Mouse (Mus musculus) spleen, adult 2 months (tissue): ENCODE results near the gene Isoc2b. TPM values are rescaled to one million over a fixed set of nuclear protein-coding genes. Genes with fewer than 3 reads are reported as not detected.
"Not testable (repeated sequence)": the region's sequence is repeated elsewhere in the genome, so short reads cannot be mapped to it uniquely, and the experiment has no call there.

Experiments
- DNase-seq, 2 experiments: peaks; one replicate each; pipeline versions ENCODE4 v3.0.0 to v3.0.0-alpha.2; 2012 to 2021; ENCODE audit warnings: low spot score in 2 of 2, low read depth in 1 of 2
- H3K27ac ChIP-seq: fragments of 200-500 bp; 2 replicates; pipeline ENCODE4 v1.5.1; 2012; ENCODE audit warnings: low read length, inconsistent platforms; ENCODE audit not compliant: insufficient read depth
- H3K27me3 ChIP-seq: fragments of 200-500 bp; 2 replicates; pipeline ENCODE4 v1.6.1; 2012; ENCODE audit warnings: mild to moderate bottlenecking, moderate library complexity, low read length, inconsistent platforms; ENCODE audit not compliant: control insufficient read depth, insufficient read depth
- H3K36me3 ChIP-seq: fragments of 200-500 bp; 2 replicates; pipeline ENCODE4 v1.6.1; 2012; ENCODE audit warnings: mild to moderate bottlenecking, low read length, inconsistent platforms; ENCODE audit not compliant: control insufficient read depth, insufficient read depth
- H3K4me1 ChIP-seq: fragments of 200-500 bp; 2 replicates; pipeline ENCODE4 v1.6.1; 2011; ENCODE audit warnings: inconsistent platforms; ENCODE audit not compliant: control insufficient read depth, insufficient read depth, insufficient read length
- H3K4me3 ChIP-seq: fragments of 200-500 bp; 2 replicates; pipeline ENCODE4 v1.5.1; 2011; ENCODE audit warnings: mild to moderate bottlenecking, inconsistent platforms; ENCODE audit not compliant: insufficient read depth, insufficient read length; ENCODE audit errors: extremely low read depth
- CTCF ChIP-seq: fragments of 200-500 bp; IDR thresholded peaks from 2 replicates; pipeline ENCODE4 v1.5.1; 2011; ENCODE audit warnings: mild to moderate bottlenecking, inconsistent platforms; ENCODE audit not compliant: insufficient read depth, insufficient read length, insufficient replicate concordance; ENCODE audit errors: extremely low read depth
- POLR2A ChIP-seq: fragments of 200-500 bp; IDR thresholded peaks from 2 replicates; pipeline ENCODE4 v1.6.1; 2011; ENCODE audit warnings: low read depth, low read length, inconsistent platforms
- WGBS: fragments of 180-500 bp; shearing (Covaris S2); methylation state at CpG from one replicate; pipeline ENCODE4 v1.1.7; 2018; 5-methylcytosine and 5-hydroxymethylcytosine counted together
- polyA plus RNA-seq: library from polyadenylated mRNA; depleted of rRNA; stranded (reverse); fragments of >200 nt; gene quantifications from 2 replicates; pipeline ENCODE4 v1.2.3, GENCODE M21; 2012

Isoc2b gene
- polyA plus RNA-seq, 1 experiment = 7.2 TPM

DNA sequence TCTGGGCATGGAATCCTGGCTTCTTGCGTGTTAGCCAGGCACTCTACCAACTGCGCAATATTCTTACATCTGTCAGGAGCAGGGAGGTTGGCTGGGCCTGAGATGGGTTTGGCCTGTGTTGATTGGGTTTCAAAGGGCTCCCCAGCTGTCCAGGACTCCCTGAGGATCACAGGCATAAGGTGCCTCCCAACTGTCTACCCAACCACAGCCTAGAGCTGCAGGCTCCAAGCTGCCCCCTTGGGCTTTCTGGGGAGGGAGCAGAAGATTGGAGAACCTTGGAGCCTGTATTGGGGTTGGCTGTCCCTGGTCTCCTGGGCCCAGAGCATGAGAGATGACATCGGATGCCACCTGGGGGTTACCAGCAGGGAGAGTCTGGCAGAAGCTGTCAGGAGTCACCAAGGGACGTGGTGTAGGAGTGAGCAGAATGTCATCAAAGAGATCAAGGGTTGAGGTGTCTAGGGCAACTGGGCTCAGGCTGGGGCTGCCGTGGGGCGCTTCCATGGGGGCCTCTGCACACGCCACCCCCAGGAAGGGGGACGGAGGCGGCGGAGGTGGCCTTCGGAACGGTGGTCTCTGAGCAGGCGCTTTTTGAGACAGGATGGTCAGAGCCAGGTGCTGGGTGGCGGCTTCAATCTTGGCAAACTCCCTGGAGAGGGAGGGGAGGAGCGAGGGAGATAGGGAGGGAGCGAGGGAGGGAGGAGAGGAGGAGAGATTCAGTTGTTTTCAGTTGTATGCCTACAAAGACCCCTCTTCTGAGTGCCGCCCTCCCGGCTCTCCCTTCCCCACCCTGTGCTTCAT lies 29.0 kb upstream of the Isoc2b start:
- no peaks in the 10 kb centered on the region for H3K36me3 ChIP-seq
- no peak overlapping the region for H3K27ac ChIP-seq
- no peak for TF ChIP-seq POLR2A
- no peak for TF ChIP-seq CTCF
- H3K4me3 ChIP-seq = no peak overlapping the region
- no peak for DNase-seq
- no peaks in the 10 kb centered on the region for H3K4me1 ChIP-seq
- WGBS = 64% methylated on average over 18 of the region's 18 CpGs
- H3K27me3 ChIP-seq = no peaks in the 10 kb centered on the region; the same call in 1 of the 2 replicates

GRCm38 (mm10) chr7:4895186-4895585 lies 25.1 kb upstream of the Isoc2b start:
- Histone ChIP-seq H3K27ac (no peak overlapping the region), H3K4me3 (no peak overlapping the region), H3K27me3 (no peaks in the 10 kb centered on the region), H3K4me1 (no peaks in the 10 kb centered on the region), H3K36me3 (peaks cover 3% of the 10 kb centered on the region; the same call in 1 of the 2 replicates)
- TF ChIP-seq POLR2A (no peak), CTCF (no peak)
- WGBS = 93% methylated on average over 11 of the region's 11 CpGs
- DNase-seq = no peak

- no peaks in the 10 kb centered on the region for H3K27me3 ChIP-seq
- H3K36me3 ChIP-seq = peaks cover 2% of the 10 kb centered on the region; the same call in 1 of the 2 replicates
- TF ChIP-seq POLR2A = no peak
- no peak for TF ChIP-seq CTCF
- H3K4me1 ChIP-seq = no peaks in the 10 kb centered on the region
- 78% methylated on average over 4 of the region's 4 CpGs for WGBS
- no peak overlapping the region for H3K4me3 ChIP-seq
- H3K27ac ChIP-seq = no peak overlapping the region
- DNase-seq = no peak
Observed at GRCm38 (mm10) chr7:4886680-4887079, 16.6 kb upstream of the Isoc2b start.

- H3K27ac ChIP-seq, H3K4me1 ChIP-seq: not testable (repeated sequence)
Observed at GRCm38 (mm10) chr7:4879036-4879435, 9.0 kb upstream of the Isoc2b start.

DNA sequence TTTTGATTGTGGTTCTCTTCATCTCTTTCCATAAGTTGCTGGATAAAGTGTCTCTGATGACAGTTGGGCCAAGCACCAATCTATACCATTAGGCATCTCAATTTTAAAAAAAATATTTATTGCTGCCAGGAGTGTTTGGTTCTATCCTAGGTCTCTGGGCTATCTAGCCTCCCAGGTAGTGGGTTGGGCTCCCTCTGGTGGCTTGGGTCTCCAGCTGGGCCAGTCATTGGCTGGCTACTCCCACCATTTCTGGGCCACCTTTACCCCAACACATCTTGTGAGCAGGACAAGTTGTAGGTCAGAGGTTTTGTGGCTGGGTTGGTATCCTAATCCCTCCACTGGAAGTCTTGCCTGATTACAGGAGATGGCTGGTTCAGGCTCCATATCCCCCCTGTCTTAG lies 8.1 kb upstream of the Isoc2b start:
- Histone ChIP-seq H3K4me1 (peaks cover 8% of the 10 kb centered on the region; the same call in 1 of the 2 replicates), H3K27me3 (no peaks in the 10 kb centered on the region), H3K27ac (no peak overlapping the region), H3K36me3 (no peaks in the 10 kb centered on the region), H3K4me3 (no peak overlapping the region)
- TF ChIP-seq POLR2A (no peak), CTCF (peak; percentile 19; the same call in 1 of the 2 replicates)
- peak in 1 of 2 experiments; percentile 51 for DNase-seq

More at GRCm38 (mm10) chr7:4879036-4879435, 9.0 kb upstream of the Isoc2b start:
- H3K36me3 ChIP-seq, H3K4me3 ChIP-seq, H3K27me3 ChIP-seq, DNase-seq: not testable (repeated sequence)
- WGBS = 85% methylated on average over 1 of the region's 1 CpGs

DNA sequence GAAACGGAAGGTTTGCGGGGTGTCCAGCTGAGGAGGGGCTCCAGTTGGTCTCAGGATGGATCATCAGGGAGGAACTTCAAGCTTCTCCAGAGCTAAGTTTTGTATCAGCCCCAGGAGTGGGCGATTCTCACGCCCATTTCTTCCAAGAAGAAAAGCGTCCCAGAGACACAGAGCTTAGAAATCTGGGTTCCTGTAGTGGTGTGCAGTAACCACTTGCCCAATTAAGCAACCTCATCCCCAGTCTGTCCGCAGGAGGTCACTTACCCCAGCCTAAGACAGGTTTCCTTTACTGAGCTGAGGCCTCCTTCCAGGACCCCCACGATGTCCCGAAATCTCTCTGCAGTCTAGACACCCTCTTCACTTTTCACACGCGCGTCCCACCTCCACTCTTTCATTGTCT lies 7.2 kb upstream of the Isoc2b start:
- Histone ChIP-seq H3K36me3 (no peaks in the 10 kb centered on the region), H3K4me1 (peaks cover 8% of the 10 kb centered on the region; the same call in 1 of the 2 replicates), H3K27me3 (no peaks in the 10 kb centered on the region), H3K4me3 (peak overlapping the region; percentile 69), H3K27ac (peak overlapping the region; percentile 53)
- DNase-seq = no peak
- TF ChIP-seq CTCF (no peak), POLR2A (no peak)
- whole genome bisulfite sequencing = 1% methylated on average over 11 of the region's 11 CpGs

GRCm38 (mm10) chr7:4876753-4877221 lies 6.7 kb upstream of the Isoc2b start, which contains the start of gene Isoc2a:
Isoc2a (plus strand) TSS chr7:4877153.
- Histone ChIP-seq H3K4me3 (peak within 1 kb of the TSS; percentile 69), H3K36me3 (no peaks in the 10 kb centered on the region), H3K4me1 (peaks cover 8% of the 10 kb centered on the region; the same call in 1 of the 2 replicates), H3K27ac (peak within 1 kb of the TSS; percentile 53), H3K27me3 (no peaks in the 10 kb centered on the region)
- DNase-seq = peak; percentile 87 to 88
- TF ChIP-seq CTCF (no peak), POLR2A (peak; percentile 93)
- under 1% methylated on average over 22 of the region's 22 CpGs for WGBS
